Mouse (Mus musculus) lung, postnatal 4 days (tissue): Measurements from ENCODE around the gene Rmnd5b.

Experiments
- DNase-seq, 2 experiments: peaks; one replicate each; pipeline ENCODE4 v3.0.0; 2021

The Rmnd5b gene

GRCm38 (mm10) chr11:51649111-51649888, 13.6 kb upstream of the Rmnd5b start:
- no peak for DNase-seq

DNA sequence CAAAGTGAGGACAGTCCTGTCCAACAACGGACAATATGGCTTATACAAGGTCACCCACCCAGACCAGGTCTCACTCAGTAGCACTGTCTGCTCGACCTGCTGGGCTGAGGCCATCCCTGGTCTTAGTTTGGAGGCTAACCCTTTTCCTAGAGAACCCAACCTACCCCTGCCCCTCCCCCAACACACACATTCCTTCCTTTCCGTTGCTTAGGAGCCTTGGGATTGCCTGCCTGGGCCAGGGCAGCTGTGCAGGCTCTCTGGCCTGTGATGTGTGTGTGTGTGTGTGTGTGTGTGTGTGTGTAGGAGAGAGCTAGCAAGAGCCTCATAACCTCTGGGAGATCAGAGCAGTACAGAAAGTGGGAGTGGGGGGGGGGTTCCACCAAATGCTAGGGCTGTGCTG, 12.9 kb upstream of the Rmnd5b start:
- peak; percentile 47 to 63 for DNase-seq

DNA sequence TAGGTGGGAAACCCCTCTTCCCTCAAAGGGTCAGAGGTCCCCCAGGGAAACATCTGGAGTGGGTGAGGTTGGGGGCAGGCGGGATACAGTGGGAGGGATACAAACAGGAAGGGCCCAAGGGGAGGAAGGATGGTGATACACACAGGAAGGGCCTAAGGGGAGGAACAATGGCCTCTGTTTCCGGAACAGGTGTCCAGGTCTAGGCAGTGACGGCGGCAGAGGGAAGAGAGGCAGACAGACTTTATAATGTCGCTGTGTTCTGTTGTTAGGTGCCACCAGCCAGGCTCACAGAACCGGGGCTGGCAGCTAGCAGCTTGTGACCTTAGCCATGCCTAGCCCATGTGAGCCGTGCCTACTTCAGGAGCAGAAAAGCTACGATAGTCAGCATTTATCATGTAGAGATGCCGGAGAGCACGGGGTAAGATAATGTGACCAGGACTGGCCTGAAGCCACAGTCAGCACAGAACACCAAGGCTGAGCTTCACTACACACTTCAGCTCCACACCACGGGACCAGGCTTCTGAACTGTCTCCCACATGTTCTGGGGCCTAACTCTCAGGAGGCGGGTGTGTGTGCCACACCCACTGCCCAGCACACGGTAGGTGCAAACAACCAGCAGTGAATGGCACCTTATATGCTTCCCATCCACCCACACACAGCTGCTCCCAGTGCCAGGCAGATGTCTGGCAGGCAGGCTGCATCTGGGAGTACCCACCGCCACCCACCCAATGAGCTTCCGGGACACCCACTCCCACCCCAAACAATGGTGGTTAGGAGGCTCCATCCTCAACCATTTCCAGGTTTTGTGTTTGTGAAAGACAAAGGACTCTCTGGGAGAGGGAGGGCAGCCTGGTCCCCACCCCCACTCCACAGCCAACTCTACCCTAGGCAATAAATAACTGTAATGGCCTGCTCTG, 11.3 kb upstream of the Rmnd5b start:
- DNase-seq: peak; percentile 66 to 84

GRCm38 (mm10) chr11:51646245-51646644, 10.5 kb upstream of the Rmnd5b start:
- DNase-seq: no peak

GRCm38 (mm10) chr11:51645293-51645692, 9.6 kb upstream of the Rmnd5b start:
- peak; percentile 36 to 70 for DNase-seq

DNA sequence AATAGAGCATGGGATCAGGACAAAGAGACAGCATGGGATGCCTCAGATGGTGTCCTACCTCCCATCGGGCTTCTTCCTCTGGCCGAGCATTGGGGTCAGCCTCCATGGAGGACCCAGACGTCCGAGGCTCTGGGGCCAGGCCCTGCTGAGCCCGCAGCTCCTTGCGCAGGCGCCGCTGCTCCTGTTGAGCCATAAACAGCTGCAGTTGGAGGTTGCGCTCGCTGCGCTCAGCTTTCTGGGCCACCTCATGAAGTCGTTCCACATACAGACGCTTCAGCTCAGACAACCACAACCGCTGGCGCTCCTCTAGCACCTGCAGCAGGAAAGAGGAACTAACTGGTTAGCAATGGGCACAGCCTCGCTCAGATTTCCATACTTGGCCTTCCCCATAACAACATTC, 8.5 kb upstream of the Rmnd5b start:
- DNase-seq: peak; percentile 49 to 65

GRCm38 (mm10) chr11:51643761-51644160, 8.1 kb upstream of the Rmnd5b start:
- peak in 1 of 2 experiments; percentile 26 for DNase-seq

DNA sequence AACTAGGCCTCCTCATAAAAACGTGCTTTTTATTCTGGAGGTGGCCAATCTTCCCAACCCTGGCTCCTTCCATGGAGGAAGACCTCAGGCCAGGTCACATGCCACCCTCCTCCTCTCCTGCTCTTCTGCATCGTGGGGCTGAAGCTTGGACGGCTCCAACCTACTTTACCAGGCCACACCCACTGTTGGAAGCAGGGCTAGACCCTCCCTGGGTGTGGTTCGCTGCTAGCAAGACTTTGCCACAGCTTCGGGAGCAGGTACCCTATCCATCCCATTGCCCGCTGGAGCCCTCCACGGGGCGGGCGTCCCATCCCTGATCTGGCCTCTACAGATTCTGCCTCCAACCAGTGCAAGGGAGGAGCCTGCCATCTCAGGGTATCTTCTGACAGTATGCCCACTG, 7.5 kb upstream of the Rmnd5b start:
- peak in 1 of 2 experiments; percentile 34 for DNase-seq

GRCm38 (mm10) chr11:51640748-51641147, 5.1 kb upstream of the Rmnd5b start:
- DNase-seq: peak; percentile 64 to 78

- DNase-seq: no peak
Measured at GRCm38 (mm10) chr11:51638497-51638896, 2.8 kb upstream of the Rmnd5b start.

DNA sequence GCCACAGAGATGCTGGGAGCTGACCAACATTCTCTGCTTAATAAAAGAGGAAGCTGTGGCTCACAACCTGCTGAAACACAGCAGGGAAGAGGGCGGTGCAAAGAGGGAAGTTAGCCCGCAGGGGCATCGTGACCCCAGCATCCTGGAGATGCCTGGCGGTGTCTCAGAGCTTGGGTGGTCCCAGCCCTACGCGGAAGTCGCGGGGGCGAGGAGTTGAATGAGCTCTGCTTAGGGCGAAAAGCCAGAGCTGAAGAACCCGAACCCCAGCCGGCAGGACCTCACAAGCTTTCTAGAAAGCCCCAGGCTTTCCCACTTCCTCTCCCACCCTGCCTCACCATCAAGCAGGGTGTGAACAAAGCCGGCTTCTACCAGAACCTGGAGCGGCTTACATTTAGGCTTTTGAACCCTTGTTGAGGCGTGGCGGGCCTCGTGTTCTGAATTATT, 2.3 kb upstream of the Rmnd5b start:
- DNase-seq: peak; percentile 77 to 80

DNA sequence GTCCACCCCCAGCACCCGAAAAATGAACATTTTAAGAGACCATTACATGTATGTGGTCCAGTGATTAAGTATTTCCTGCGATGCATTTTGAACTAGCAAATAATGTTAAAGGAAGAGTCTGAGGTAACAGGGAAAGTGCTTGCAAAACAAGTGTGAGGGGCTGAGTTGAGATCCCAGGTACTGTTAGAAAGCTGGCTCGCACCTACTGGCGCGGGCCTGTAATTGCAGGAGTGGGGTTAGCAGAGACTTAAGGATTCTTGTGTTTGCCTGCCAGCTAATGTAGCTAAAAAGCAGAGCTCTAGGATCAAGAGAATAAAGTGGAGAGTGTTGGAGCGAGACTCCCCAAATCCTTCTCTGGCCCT, 608 bp upstream of the Rmnd5b start:
- peak; percentile 80 to 81 for DNase-seq

DNA sequence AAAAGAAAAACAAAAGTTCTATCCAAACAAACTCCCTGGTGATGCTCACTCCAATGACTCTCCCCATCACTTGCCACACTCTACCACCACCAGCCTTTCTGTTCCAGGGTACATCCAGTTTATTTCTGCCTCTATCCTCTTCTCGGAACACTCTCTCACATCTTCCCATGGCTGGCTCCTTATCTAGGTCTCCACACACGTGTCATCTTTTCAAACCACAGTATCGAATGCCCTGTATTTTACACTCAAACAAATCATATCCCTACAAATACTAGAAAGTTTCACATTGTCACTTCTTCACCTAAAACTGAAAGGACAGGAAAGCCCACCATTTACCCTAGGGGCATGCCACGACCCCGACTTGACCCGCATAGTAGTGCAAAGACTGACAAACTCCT, 570 bp downstream of the Rmnd5b start:
- DNase-seq: no peak

GRCm38 (mm10) chr11:51633721-51634120, 2.0 kb downstream of the Rmnd5b start:
- no peak for DNase-seq

DNA sequence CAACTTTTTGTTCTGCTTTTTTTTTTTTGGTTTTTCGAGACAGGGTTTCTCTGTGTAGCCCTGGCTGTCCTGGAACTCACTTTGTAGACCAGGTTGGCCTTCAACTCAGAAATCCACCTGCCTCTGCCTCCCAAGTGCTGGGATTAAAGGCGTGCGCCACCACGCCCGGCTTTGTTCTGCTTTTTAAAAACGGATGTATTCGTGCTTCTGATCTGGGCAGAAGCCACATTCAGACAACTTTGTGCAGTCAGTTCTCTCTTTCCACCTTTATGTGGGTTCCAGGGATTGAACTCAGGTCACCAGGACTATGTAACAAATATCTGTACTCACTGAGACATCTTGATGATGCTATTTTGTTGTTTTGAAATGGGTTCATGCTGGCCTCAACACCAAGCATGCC, 2.5 kb downstream of the Rmnd5b start:
- peak in 1 of 2 experiments; percentile 14 for DNase-seq

GRCm38 (mm10) chr11:51632130-51632753, 3.5 kb downstream of the Rmnd5b start:
- DNase-seq: peak in 1 of 2 experiments; percentile 30

GRCm38 (mm10) chr11:51629651-51630314, 5.9 kb downstream of the Rmnd5b start:
- DNase-seq: no peak

- peak in 1 of 2 experiments; percentile 16 for DNase-seq
Measured at GRCm38 (mm10) chr11:51627907-51628306, 7.8 kb downstream of the Rmnd5b start.

DNA sequence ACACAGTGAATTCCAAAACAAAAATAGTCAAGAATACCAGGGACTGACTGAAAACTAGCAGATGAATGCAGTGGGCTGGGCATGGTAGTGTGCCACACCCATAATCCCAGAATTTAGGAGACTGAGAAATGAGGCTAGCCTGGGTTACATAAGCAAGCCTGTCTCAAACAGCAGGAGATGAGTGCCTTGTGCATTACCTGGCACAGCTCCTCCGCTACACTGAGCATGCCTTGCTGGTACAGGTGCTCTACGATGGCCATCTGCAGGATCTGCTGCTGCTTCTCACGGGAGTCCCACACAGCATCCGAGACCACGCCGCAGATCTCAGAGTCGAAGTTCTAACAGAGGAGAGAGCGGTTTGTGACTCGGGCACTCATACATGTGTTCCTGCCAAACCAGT, 8.3 kb downstream of the Rmnd5b start:
- no peak for DNase-seq

- DNase-seq: peak in 1 of 2 experiments; percentile 16
Measured at GRCm38 (mm10) chr11:51625187-51625820, 10.4 kb downstream of the Rmnd5b start.

DNA sequence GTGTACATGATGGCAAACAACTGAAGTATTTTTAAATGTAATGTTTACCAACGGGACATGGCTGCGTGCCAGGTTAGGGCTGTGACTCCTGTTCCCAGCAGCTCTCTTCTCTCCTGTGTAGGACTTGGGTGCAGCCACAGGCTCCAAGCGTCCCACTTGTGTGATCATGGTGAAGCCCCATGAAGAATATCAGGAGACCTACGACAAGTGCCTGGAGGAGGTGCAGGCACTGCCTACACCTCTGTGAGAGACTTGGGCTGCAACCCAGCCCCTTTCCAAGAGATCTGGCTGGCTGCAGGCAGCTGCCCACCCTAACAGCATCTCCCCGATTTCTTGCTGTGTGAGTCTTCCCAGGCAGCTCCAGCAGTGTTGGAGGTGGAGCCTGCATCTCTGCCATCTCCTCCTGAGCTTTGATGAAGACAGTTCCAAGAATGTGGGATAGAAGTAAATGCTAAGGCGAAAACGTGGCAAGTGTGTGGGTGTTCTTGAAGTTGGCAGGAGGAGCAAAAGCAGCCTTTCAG, 12.7 kb downstream of the Rmnd5b start:
- DNase-seq: peak in 1 of 2 experiments; percentile 35

DNA sequence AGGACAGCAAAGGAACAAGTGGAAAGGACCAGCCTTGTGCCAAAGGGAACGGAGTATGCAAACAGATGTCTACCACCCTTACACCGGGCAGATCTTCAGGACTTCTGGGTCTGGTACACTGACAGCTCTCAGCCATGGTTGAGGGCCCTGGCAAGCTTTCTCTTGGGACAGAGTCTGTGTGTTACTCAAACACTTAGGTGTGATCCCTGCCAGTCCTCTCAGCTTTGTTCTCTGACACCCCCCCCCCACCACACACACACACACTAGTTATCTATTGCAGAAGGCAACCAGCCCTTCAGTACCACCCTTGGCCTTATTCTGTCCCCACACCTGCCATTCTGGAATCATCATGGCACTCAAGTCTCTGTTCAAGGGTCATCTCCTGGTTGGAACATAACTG, 13.9 kb downstream of the Rmnd5b start:
- DNase-seq: no peak
